Mouse (Mus musculus) macrophage (primary cell): ENCODE data around the gene BC030870. TPM values are rescaled to one million over a fixed set of nuclear protein-coding genes. Genes with fewer than 3 reads are reported as not detected.

ENCODE experiments used
- H3K27ac ChIP-seq: fragments of 350-480 bp; formaldehyde crosslinking; 2 replicates; pipeline ENCODE4 v1.9.0; 2021
- H3K36me3 ChIP-seq: fragments of 350-480 bp; formaldehyde crosslinking; 2 replicates; pipeline ENCODE4 v1.9.0; 2021; ENCODE audit errors: inconsistent target
- H3K4me3 ChIP-seq: fragments of 350-480 bp; formaldehyde crosslinking; 2 replicates; pipeline ENCODE4 v1.9.0; 2021; ENCODE audit errors: inconsistent target
- H3K79me2 ChIP-seq: fragments of 350-480 bp; formaldehyde crosslinking; 2 replicates; pipeline ENCODE4 v1.9.0; 2021; ENCODE audit errors: inconsistent target
- WGBS: methylation state at CpG from one replicate; pipeline ENCODE4 v1.1.7; 2026; ENCODE audit warnings: inconsistent platforms; ENCODE audit not compliant: missing documents; 5-methylcytosine and 5-hydroxymethylcytosine counted together
- polyA plus RNA-seq: library from polyadenylated mRNA; stranded (reverse); fragments of 250-400 nt; gene quantifications from 3 replicates; pipeline ENCODE4 v1.2.4, GENCODE M21; 2018; ENCODE audit warnings: inconsistent platforms

BC030870 gene
- polyA plus RNA-seq, 1 experiment from 2014 or later: not detected

GRCm38 (mm10) chr8:65103632-65104031 is 25.7 kb downstream of the BC030870 start:
- Histone ChIP-seq H3K79me2 (no peaks in the 10 kb centered on the region), H3K4me3 (no peak overlapping the region), H3K27ac (no peak overlapping the region), H3K36me3 (no peaks in the 10 kb centered on the region)
- 96% methylated on average over 7 of the region's 7 CpGs for WGBS

- H3K4me3 ChIP-seq: no peak overlapping the region
- no peak overlapping the region for H3K27ac ChIP-seq
- 64% methylated on average over 3 of the region's 3 CpGs for WGBS
- no peaks in the 10 kb centered on the region for H3K36me3 ChIP-seq
- no peaks in the 10 kb centered on the region for H3K79me2 ChIP-seq
Measured at GRCm38 (mm10) chr8:65099735-65100134, 29.6 kb downstream of the BC030870 start.

GRCm38 (mm10) chr8:65097760-65098415 is 31.5 kb downstream of the BC030870 start:
- 98% methylated on average over 7 of the region's 7 CpGs for WGBS
- H3K36me3 ChIP-seq: no peaks in the 10 kb centered on the region

GRCm38 (mm10) chr8:65089781-65090180 is 39.6 kb downstream of the BC030870 start:
- 91% methylated on average over 7 of the region's 7 CpGs for WGBS
- Histone ChIP-seq H3K27ac (no peak overlapping the region), H3K36me3 (no peaks in the 10 kb centered on the region), H3K4me3 (no peak overlapping the region), H3K79me2 (no peaks in the 10 kb centered on the region)

More at GRCm38 (mm10) chr8:65097760-65098415, 31.5 kb downstream of the BC030870 start:
- Histone ChIP-seq H3K4me3 (no peak overlapping the region), H3K27ac (no peak overlapping the region), H3K79me2 (no peaks in the 10 kb centered on the region)

- Histone ChIP-seq H3K4me3 (no peak overlapping the region), H3K27ac (no peak overlapping the region), H3K36me3 (no peaks in the 10 kb centered on the region), H3K79me2 (no peaks in the 10 kb centered on the region)
- 93% methylated on average over 12 of the region's 12 CpGs for WGBS
Measured at GRCm38 (mm10) chr8:65088120-65088519, 41.2 kb downstream of the BC030870 start.

GRCm38 (mm10) chr8:65087711-65088110 is 41.7 kb downstream of the BC030870 start:
- Histone ChIP-seq H3K27ac (no peak overlapping the region), H3K79me2 (no peaks in the 10 kb centered on the region), H3K4me3 (no peak overlapping the region), H3K36me3 (no peaks in the 10 kb centered on the region)
- WGBS: 81% methylated on average over 8 of the region's 8 CpGs

GRCm38 (mm10) chr8:65085680-65086079 is 43.7 kb downstream of the BC030870 start:
- WGBS: 67% methylated on average over 2 of the region's 2 CpGs
- Histone ChIP-seq H3K36me3 (no peaks in the 10 kb centered on the region), H3K79me2 (no peaks in the 10 kb centered on the region), H3K27ac (no peak overlapping the region), H3K4me3 (no peak overlapping the region)

GRCm38 (mm10) chr8:65080731-65081130 is 48.6 kb downstream of the BC030870 start:
- H3K27ac ChIP-seq: no peak overlapping the region
- no peaks in the 10 kb centered on the region for H3K36me3 ChIP-seq
- H3K79me2 ChIP-seq: no peaks in the 10 kb centered on the region
- 20% methylated on average over 9 of the region's 9 CpGs for WGBS
- no peak overlapping the region for H3K4me3 ChIP-seq

GRCm38 (mm10) chr8:65074733-65075132 is 54.6 kb downstream of the BC030870 start, which contains the start of gene Gm10663:
Gm10663 (plus strand) TSS chr8:65075033.
- Histone ChIP-seq H3K4me3 (no peak within 1 kb of the TSS), H3K36me3 (no peaks in the 10 kb centered on the region), H3K79me2 (no peaks in the 10 kb centered on the region), H3K27ac (no peak within 1 kb of the TSS)
- 67% methylated on average over 1 of the region's 2 CpGs for WGBS

GRCm38 (mm10) chr8:65070996-65071395 is 58.4 kb downstream of the BC030870 start:
- no peaks in the 10 kb centered on the region for H3K79me2 ChIP-seq
- no peak overlapping the region for H3K4me3 ChIP-seq
- no peak overlapping the region for H3K27ac ChIP-seq
- 72% methylated on average over 4 of the region's 4 CpGs for WGBS
- no peaks in the 10 kb centered on the region for H3K36me3 ChIP-seq

- no peaks in the 10 kb centered on the region for H3K79me2 ChIP-seq
- H3K27ac ChIP-seq: no peak overlapping the region
- H3K36me3 ChIP-seq: no peaks in the 10 kb centered on the region
- 80% methylated on average over 1 of the region's 4 CpGs for WGBS
- no peak overlapping the region for H3K4me3 ChIP-seq
Measured at GRCm38 (mm10) chr8:65068473-65068819, 60.9 kb downstream of the BC030870 start.

- 72% methylated on average over 10 of the region's 10 CpGs for WGBS
- no peak overlapping the region for H3K27ac ChIP-seq
- H3K36me3 ChIP-seq: no peaks in the 10 kb centered on the region
- H3K79me2 ChIP-seq: no peaks in the 10 kb centered on the region
- no peak overlapping the region for H3K4me3 ChIP-seq
Measured at GRCm38 (mm10) chr8:65067694-65068472, 61.5 kb downstream of the BC030870 start.

GRCm38 (mm10) chr8:65067031-65067430 is 62.3 kb downstream of the BC030870 start:
- Histone ChIP-seq H3K36me3 (no peaks in the 10 kb centered on the region), H3K27ac (no peak overlapping the region), H3K79me2 (no peaks in the 10 kb centered on the region), H3K4me3 (no peak overlapping the region)
- WGBS: 89% methylated on average over 4 of the region's 4 CpGs

GRCm38 (mm10) chr8:65065622-65066021 is 63.7 kb downstream of the BC030870 start:
- no peaks in the 10 kb centered on the region for H3K79me2 ChIP-seq
- 94% methylated on average over 3 of the region's 3 CpGs for WGBS

GRCm38 (mm10) chr8:65064071-65064470 is 65.3 kb downstream of the BC030870 start:
- no peaks in the 10 kb centered on the region for H3K36me3 ChIP-seq
- H3K4me3 ChIP-seq: no peak overlapping the region
- H3K79me2 ChIP-seq: no peaks in the 10 kb centered on the region
- WGBS: 84% methylated on average over 2 of the region's 2 CpGs
- no peak overlapping the region for H3K27ac ChIP-seq

More at GRCm38 (mm10) chr8:65065622-65066021, 63.7 kb downstream of the BC030870 start:
- Histone ChIP-seq H3K27ac (no peak overlapping the region), H3K4me3 (no peak overlapping the region), H3K36me3 (no peaks in the 10 kb centered on the region)
